19 mouse cellular contexts compared by ENCODE assay signal in the genomic region with DNA sequence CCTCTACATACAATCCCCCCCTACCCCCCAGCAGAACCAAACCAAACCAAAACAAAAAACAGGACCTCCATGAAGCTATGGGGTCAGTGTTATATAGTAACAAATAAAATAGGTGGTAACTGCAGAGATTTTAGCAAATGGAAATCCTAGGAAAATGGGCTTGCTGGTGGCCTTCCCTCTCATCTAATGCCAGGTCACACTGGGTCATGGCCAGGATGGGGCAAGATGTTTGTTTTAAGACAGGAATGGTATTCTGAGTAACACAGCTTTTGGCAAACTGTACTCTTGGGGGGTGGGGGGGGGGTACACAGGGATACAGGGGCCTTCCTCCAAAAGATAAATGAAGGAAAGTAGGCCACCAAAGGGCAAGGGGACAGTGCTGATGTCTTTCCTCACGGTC. TPM values are rescaled to one million over a fixed set of nuclear protein-coding genes. Genes with fewer than 3 reads are reported as not detected.
DNase-seq lines count a peak whose midpoint lies in the region; ATAC-seq and TF ChIP-seq lines count a peak whose summit lies in the region.
"Had no signal": no experiment of that assay in that cellular context is flagged by ENCODE, and none has a peak within 500 bp of the region (broad histone marks: within the 10 kb centered on the region; RNA-seq: fewer than 3 reads in every experiment).

No protein-coding gene starts in this region.

- no peak for DNase-seq in hindbrain, postnatal 0 days (ENCODE audit: low spot score)
- no peak for DNase-seq in midbrain, embryonic 14.5 days
- no peak for DNase-seq in midbrain, embryonic 11.5 days (ENCODE audit: low spot score, missing footprints)
- no peak for DNase-seq in liver, postnatal 0 days
- DNase-seq: adrenal gland, adult 8-10 months; cerebellum, adult 18-20 months; cerebellum, adult 9-11 months; cerebellum, postnatal 36 days; gastrocnemius, adult 2 months; gastrocnemius, postnatal 25 days; heart, postnatal 14 days; kidney, adult 18-20 months had no signal

- H3K36me3 ChIP-seq in forebrain, embryonic 15.5 days: no peaks in the 10 kb centered on the region
- H3K36me3 ChIP-seq in forebrain, embryonic 12.5 days (replicated peaks): peaks cover 6% of the 10 kb centered on the region; the same call in 1 of the 2 replicates
- H3K36me3 ChIP-seq in hindbrain, embryonic 13.5 days: peaks cover 6% of the 10 kb centered on the region
- no peaks in the 10 kb centered on the region; the same call in 1 of the 2 replicates for H3K36me3 ChIP-seq in hindbrain, postnatal 0 days (ENCODE audit: insufficient read depth, low read length)
- no peaks in the 10 kb centered on the region for H3K36me3 ChIP-seq in midbrain, embryonic 14.5 days (ENCODE audit: control insufficient read depth, insufficient read depth, low read length)
- no peaks in the 10 kb centered on the region for H3K36me3 ChIP-seq in midbrain, embryonic 11.5 days (ENCODE audit: control insufficient read depth, insufficient read depth, low read length)
- no peaks in the 10 kb centered on the region; the same call in 1 of the 2 replicates for H3K36me3 ChIP-seq in liver, postnatal 0 days (replicated peaks; ENCODE audit: insufficient read depth, low read length)
- H3K36me3 ChIP-seq: hindbrain, embryonic 15.5 days had no signal

- H3K27ac ChIP-seq in forebrain, embryonic 15.5 days (replicated peaks): 0 out of 2 replicates have a peak overlapping the region, but pooled peaks have one; percentile 65
- no peak overlapping the region for H3K27ac ChIP-seq in forebrain, embryonic 12.5 days
- H3K27ac ChIP-seq in hindbrain, embryonic 13.5 days: peak overlapping the region; percentile 81; the same call in 1 of the 2 replicates
- no peak overlapping the region for H3K27ac ChIP-seq in hindbrain, postnatal 0 days
- H3K27ac ChIP-seq in midbrain, embryonic 14.5 days (replicated peaks; ENCODE audit: low read depth, low read length): peak overlapping the region; percentile 63; the same call in 1 of the 2 replicates
- H3K27ac ChIP-seq in midbrain, embryonic 11.5 days (ENCODE audit: low read depth, low read length): no peak overlapping the region
- no peak overlapping the region for H3K27ac ChIP-seq in liver, postnatal 0 days (ENCODE audit: low read depth)
- H3K27ac ChIP-seq: embryonic facial prominence, embryonic 13.5 days; gastrocnemius, adult 2 months had no signal

- no peak for ATAC-seq in forebrain, embryonic 15.5 days (replicated peaks)
- no peak for ATAC-seq in forebrain, embryonic 12.5 days (ENCODE audit: low FRiP score)
- ATAC-seq in hindbrain, embryonic 13.5 days (ENCODE audit: low FRiP score): no peak
- no peak for ATAC-seq in hindbrain, postnatal 0 days
- ATAC-seq in midbrain, embryonic 14.5 days (ENCODE audit: low FRiP score, low TSS enrichment): no peak
- ATAC-seq in midbrain, embryonic 11.5 days (ENCODE audit: low FRiP score): no peak
- no peak for ATAC-seq in liver, postnatal 0 days
- ATAC-seq: inflammation-experienced regulatory T-cells, adult 6 months had no signal

- peaks cover 62% of the 10 kb centered on the region for H3K4me1 ChIP-seq in forebrain, embryonic 15.5 days
- peaks cover 67% of the 10 kb centered on the region for H3K4me1 ChIP-seq in forebrain, embryonic 12.5 days
- H3K4me1 ChIP-seq in hindbrain, embryonic 13.5 days (replicated peaks): peaks cover 95% of the 10 kb centered on the region
- peaks cover 45% of the 10 kb centered on the region for H3K4me1 ChIP-seq in hindbrain, postnatal 0 days (ENCODE audit: insufficient read depth, low read length)
- peaks cover 57% of the 10 kb centered on the region for H3K4me1 ChIP-seq in midbrain, embryonic 14.5 days (ENCODE audit: control insufficient read depth, insufficient read depth, low read length)
- peaks cover under 1% of the 10 kb centered on the region; the same call in 1 of the 2 replicates for H3K4me1 ChIP-seq in midbrain, embryonic 11.5 days (ENCODE audit: control insufficient read depth, insufficient read depth, low read length)
- peaks cover 13% of the 10 kb centered on the region for H3K4me1 ChIP-seq in liver, postnatal 0 days (ENCODE audit: insufficient read depth)

- H3K9me3 ChIP-seq in forebrain, embryonic 15.5 days: no peaks in the 10 kb centered on the region
- H3K9me3 ChIP-seq in forebrain, embryonic 12.5 days: no peaks in the 10 kb centered on the region
- H3K9me3 ChIP-seq in hindbrain, embryonic 13.5 days: no peaks in the 10 kb centered on the region
- H3K9me3 ChIP-seq in hindbrain, postnatal 0 days (ENCODE audit: low read length): no peaks in the 10 kb centered on the region
- no peaks in the 10 kb centered on the region for H3K9me3 ChIP-seq in midbrain, embryonic 14.5 days (ENCODE audit: control insufficient read depth, low read length)
- no peaks in the 10 kb centered on the region for H3K9me3 ChIP-seq in midbrain, embryonic 11.5 days (ENCODE audit: control insufficient read depth, low read length)
- no peaks in the 10 kb centered on the region for H3K9me3 ChIP-seq in liver, postnatal 0 days (ENCODE audit: low read length)
- H3K9me3 ChIP-seq: embryonic facial prominence, embryonic 13.5 days; hindbrain, embryonic 10.5 days; hindbrain, embryonic 15.5 days had no signal

- TF ChIP-seq CTCF in hindbrain, postnatal 0 days (IDR thresholded peaks at IDR 0.05; ENCODE audit: low read depth): no peak
- no peak for TF ChIP-seq CTCF in liver, postnatal 0 days (IDR thresholded peaks at IDR 0.05; ENCODE audit: low read depth)

- 100% methylated on average over 1 of the region's 1 CpGs for WGBS in forebrain, embryonic 15.5 days
- WGBS in forebrain, embryonic 12.5 days: 89% methylated on average over 1 of the region's 1 CpGs
- 93% methylated on average over 1 of the region's 1 CpGs for WGBS in hindbrain, embryonic 13.5 days
- WGBS in hindbrain, postnatal 0 days: 83% methylated on average over 1 of the region's 1 CpGs
- 96% methylated on average over 1 of the region's 1 CpGs for WGBS in midbrain, embryonic 14.5 days
- 88% methylated on average over 1 of the region's 1 CpGs for WGBS in midbrain, embryonic 11.5 days
- 78% methylated on average over 1 of the region's 1 CpGs for WGBS in liver, postnatal 0 days (ENCODE audit: insufficient replicate concordance)

- H3K4me2 ChIP-seq in forebrain, embryonic 15.5 days (replicated peaks): no peak overlapping the region
- H3K4me2 ChIP-seq in forebrain, embryonic 12.5 days: no peak overlapping the region
- no peak overlapping the region for H3K4me2 ChIP-seq in hindbrain, embryonic 13.5 days
- no peak overlapping the region for H3K4me2 ChIP-seq in hindbrain, postnatal 0 days (ENCODE audit: low read depth, low read length)
- no peak overlapping the region for H3K4me2 ChIP-seq in midbrain, embryonic 14.5 days (ENCODE audit: low read length)
- H3K4me2 ChIP-seq in midbrain, embryonic 11.5 days: no peak overlapping the region
- H3K4me2 ChIP-seq in liver, postnatal 0 days (ENCODE audit: low read depth, low read length): no peak overlapping the region
- H3K4me2 ChIP-seq: embryonic facial prominence, embryonic 13.5 days; hindbrain, embryonic 15.5 days had no signal

- no peak for TF ChIP-seq EP300 in liver, postnatal 0 days (IDR thresholded peaks at IDR 0.05; ENCODE audit: low read depth)

- no peak overlapping the region for H3K4me3 ChIP-seq in forebrain, embryonic 15.5 days
- H3K4me3 ChIP-seq in forebrain, embryonic 12.5 days (replicated peaks): no peak overlapping the region
- H3K4me3 ChIP-seq in hindbrain, embryonic 13.5 days: no peak overlapping the region
- H3K4me3 ChIP-seq in hindbrain, postnatal 0 days (ENCODE audit: low read length): no peak overlapping the region
- H3K4me3 ChIP-seq in midbrain, embryonic 14.5 days (replicated peaks; ENCODE audit: low read depth, low read length): no peak overlapping the region
- no peak overlapping the region for H3K4me3 ChIP-seq in midbrain, embryonic 11.5 days (ENCODE audit: low read depth, low read length)
- H3K4me3 ChIP-seq in liver, postnatal 0 days (ENCODE audit: low read depth, low read length): no peak overlapping the region
- H3K4me3 ChIP-seq: embryonic facial prominence, embryonic 13.5 days; gastrocnemius, adult 2 months; hindbrain, embryonic 10.5 days; hindbrain, embryonic 15.5 days had no signal

- no peaks in the 10 kb centered on the region for H3K27me3 ChIP-seq in forebrain, embryonic 15.5 days
- H3K27me3 ChIP-seq in forebrain, embryonic 12.5 days: no peaks in the 10 kb centered on the region
- H3K27me3 ChIP-seq in hindbrain, embryonic 13.5 days: no peaks in the 10 kb centered on the region
- no peaks in the 10 kb centered on the region for H3K27me3 ChIP-seq in hindbrain, postnatal 0 days (ENCODE audit: insufficient read depth, low read length)
- H3K27me3 ChIP-seq in midbrain, embryonic 14.5 days (ENCODE audit: control insufficient read depth, insufficient read depth, low read length): no peaks in the 10 kb centered on the region
- H3K27me3 ChIP-seq in midbrain, embryonic 11.5 days (ENCODE audit: control insufficient read depth, insufficient read depth, low read length): no peaks in the 10 kb centered on the region
- no peaks in the 10 kb centered on the region for H3K27me3 ChIP-seq in liver, postnatal 0 days (ENCODE audit: insufficient read depth, low read length)
- H3K27me3 ChIP-seq: embryonic facial prominence, embryonic 13.5 days; hindbrain, embryonic 15.5 days had no signal

- H3K9ac ChIP-seq in forebrain, embryonic 15.5 days (replicated peaks): no peak overlapping the region
- H3K9ac ChIP-seq in forebrain, embryonic 12.5 days: no peak overlapping the region
- no peak overlapping the region for H3K9ac ChIP-seq in hindbrain, embryonic 13.5 days
- no peak overlapping the region for H3K9ac ChIP-seq in hindbrain, postnatal 0 days (replicated peaks; ENCODE audit: low read length)
- no peak overlapping the region for H3K9ac ChIP-seq in midbrain, embryonic 14.5 days (replicated peaks; ENCODE audit: low read length)
- H3K9ac ChIP-seq in midbrain, embryonic 11.5 days (ENCODE audit: low read length): no peak overlapping the region
- no peak overlapping the region for H3K9ac ChIP-seq in liver, postnatal 0 days (replicated peaks)
- H3K9ac ChIP-seq: embryonic facial prominence, embryonic 13.5 days; hindbrain, embryonic 15.5 days had no signal

RNA-seq across cellular contexts. Expression of a gene that starts 57.7 kb away (rescaled TPM):
- 31.9 and 34.2 TPM in 2 replicates for polyA plus RNA-seq in forebrain, embryonic 15.5 days (2015; fragmentation: Nextera tagmentation; extraction: Ambion mirVana)
- 34.2 and 35.1 TPM in 2 replicates for polyA plus RNA-seq in forebrain, embryonic 12.5 days (2016; fragmentation: Nextera tagmentation; extraction: Ambion mirVana)
- polyA plus RNA-seq in hindbrain, embryonic 13.5 days (2015; fragmentation: Nextera tagmentation; extraction: Ambion mirVana): 32.6 and 32.7 TPM in 2 replicates
- total RNA-seq in hindbrain, postnatal 0 days (2014; rRNA removed): 70.0 and 90.2 TPM in 2 replicates
- 20.8 and 24.9 TPM in 2 replicates for polyA plus RNA-seq in hindbrain, postnatal 0 days (2015; fragmentation: Nextera tagmentation; extraction: Ambion mirVana)
- 37.7 and 39.9 TPM in 2 replicates for polyA plus RNA-seq in midbrain, embryonic 14.5 days (2014; fragmentation: Nextera tagmentation; extraction: Ambion mirVana)
- polyA plus RNA-seq in midbrain, embryonic 11.5 days (2014; fragmentation: Nextera tagmentation; extraction: Ambion mirVana): 19.0 and 23.9 TPM in 2 replicates
- polyA plus RNA-seq in liver, postnatal 0 days (2015; fragmentation: Nextera tagmentation; extraction: Ambion mirVana): 3.8 and 4.4 TPM in 2 replicates

RNA-seq across cellular contexts. Expression of a gene that starts 59.8 kb away (rescaled TPM):
- polyA plus RNA-seq in forebrain, embryonic 15.5 days (2015; fragmentation: Nextera tagmentation; extraction: Ambion mirVana): 48.2 and 52.7 TPM in 2 replicates
- 58.0 and 58.1 TPM in 2 replicates for polyA plus RNA-seq in forebrain, embryonic 12.5 days (2016; fragmentation: Nextera tagmentation; extraction: Ambion mirVana)
- 38.2 and 43.9 TPM in 2 replicates for polyA plus RNA-seq in hindbrain, embryonic 13.5 days (2015; fragmentation: Nextera tagmentation; extraction: Ambion mirVana)
- total RNA-seq in hindbrain, postnatal 0 days (2014; rRNA removed): 163 and 169 TPM in 2 replicates
- 50.6 and 59.5 TPM in 2 replicates for polyA plus RNA-seq in hindbrain, postnatal 0 days (2015; fragmentation: Nextera tagmentation; extraction: Ambion mirVana)
- polyA plus RNA-seq in midbrain, embryonic 14.5 days (2014; fragmentation: Nextera tagmentation; extraction: Ambion mirVana): 34.5 and 35.2 TPM in 2 replicates
- polyA plus RNA-seq in midbrain, embryonic 11.5 days (2014; fragmentation: Nextera tagmentation; extraction: Ambion mirVana): 38.3 and 41.1 TPM in 2 replicates
- 21.4 and 31.0 TPM in 2 replicates for polyA plus RNA-seq in liver, postnatal 0 days (2015; fragmentation: Nextera tagmentation; extraction: Ambion mirVana)

Comparison
In these comparisons a context has a peak if more than half of its experiments do, and no peak if none do; other contexts are left out.
1. H3K27ac ChIP-seq: peak in forebrain, embryonic 15.5 days (single experiment), hindbrain, embryonic 13.5 days (single experiment) and midbrain, embryonic 14.5 days (single experiment); none in forebrain, embryonic 12.5 days (single experiment), hindbrain, postnatal 0 days (single experiment), midbrain, embryonic 11.5 days (single experiment) and liver, postnatal 0 days (single experiment).